Mouse (Mus musculus): Measurements from ENCODE around the gene Smg6. TPM values are rescaled to one million over a fixed set of nuclear protein-coding genes. Genes with fewer than 3 reads are reported as not detected.

The Smg6 gene
- polyA plus RNA-seq, 1 experiment from 2014 or later = 19.9 TPM

- Histone ChIP-seq H3K27me3 (ENCODE audit: control insufficient read depth, insufficient read depth, low read length) (no peaks in the 10 kb centered on the region), H3K4me1 (ENCODE audit: control insufficient read depth, insufficient read depth, low read length) (peaks cover 75% of the 10 kb centered on the region), H3K9ac (replicated peaks; ENCODE audit: low read depth, low read length) (no peak overlapping the region), H3K9me3 (ENCODE audit: control insufficient read depth, low read depth, low read length) (no peaks in the 10 kb centered on the region), H3K4me3 (ENCODE audit: low read depth, low read length) (no peak overlapping the region), H3K27ac (ENCODE audit: low read length) (peak overlapping the region; percentile 98), H3K36me3 (ENCODE audit: control insufficient read depth, insufficient read depth, low read length) (no peaks in the 10 kb centered on the region), H3K4me2 (replicated peaks; ENCODE audit: low read depth, low read length) (no peak overlapping the region)
- no peak for ATAC-seq (ENCODE audit: insufficient number of reproducible peaks, insufficient read depth, low FRiP score, low read depth)
- WGBS = 3% methylated on average over 2 of the region's 2 CpGs
Measured at GRCm38 (mm10) chr11:75049146-75049545, 123.5 kb downstream of the Smg6 start.

GRCm38 (mm10) chr11:75049807-75050206, 124.2 kb downstream of the Smg6 start:
- peak overlapping the region; percentile 98 for H3K27ac ChIP-seq (ENCODE audit: low read length)
- H3K4me3 ChIP-seq (ENCODE audit: low read depth, low read length) = no peak overlapping the region
- 15% methylated on average over 2 of the region's 2 CpGs for WGBS
- peaks cover 76% of the 10 kb centered on the region for H3K4me1 ChIP-seq (ENCODE audit: control insufficient read depth, insufficient read depth, low read length)
- no peaks in the 10 kb centered on the region for H3K36me3 ChIP-seq (ENCODE audit: control insufficient read depth, insufficient read depth, low read length)
- no peaks in the 10 kb centered on the region for H3K27me3 ChIP-seq (ENCODE audit: control insufficient read depth, insufficient read depth, low read length)
- no peak overlapping the region for H3K4me2 ChIP-seq (replicated peaks; ENCODE audit: low read depth, low read length)
- H3K9ac ChIP-seq (replicated peaks; ENCODE audit: low read depth, low read length) = no peak overlapping the region
- no peak for ATAC-seq (ENCODE audit: insufficient number of reproducible peaks, insufficient read depth, low FRiP score, low read depth)
- H3K9me3 ChIP-seq (ENCODE audit: control insufficient read depth, low read depth, low read length) = no peaks in the 10 kb centered on the region

- Histone ChIP-seq H3K27ac (ENCODE audit: low read length) (peak overlapping the region; percentile 99), H3K36me3 (ENCODE audit: control insufficient read depth, insufficient read depth, low read length) (no peaks in the 10 kb centered on the region), H3K4me3 (ENCODE audit: low read depth, low read length) (no peak overlapping the region), H3K9ac (replicated peaks; ENCODE audit: low read depth, low read length) (no peak overlapping the region; the same call in 1 of the 2 replicates), H3K9me3 (ENCODE audit: control insufficient read depth, low read depth, low read length) (no peaks in the 10 kb centered on the region), H3K4me2 (replicated peaks; ENCODE audit: low read depth, low read length) (0 out of 2 replicates have a peak overlapping the region, but pooled peaks have one; percentile 25), H3K27me3 (ENCODE audit: control insufficient read depth, insufficient read depth, low read length) (no peaks in the 10 kb centered on the region), H3K4me1 (ENCODE audit: control insufficient read depth, insufficient read depth, low read length) (peaks cover 80% of the 10 kb centered on the region)
- WGBS = 43% methylated on average over 1 of the region's 1 CpGs
- ATAC-seq (ENCODE audit: insufficient number of reproducible peaks, insufficient read depth, low FRiP score, low read depth) = no peak
Measured at GRCm38 (mm10) chr11:75051239-75051638, 125.6 kb downstream of the Smg6 start.

- WGBS = 3% methylated on average over 13 of the region's 13 CpGs
- H3K4me2 ChIP-seq (replicated peaks; ENCODE audit: low read depth, low read length) = peak overlapping the region; percentile 25; the same call in 1 of the 2 replicates
- no peaks in the 10 kb centered on the region for H3K36me3 ChIP-seq (ENCODE audit: control insufficient read depth, insufficient read depth, low read length)
- H3K27me3 ChIP-seq (ENCODE audit: control insufficient read depth, insufficient read depth, low read length) = no peaks in the 10 kb centered on the region
- H3K4me1 ChIP-seq (ENCODE audit: control insufficient read depth, insufficient read depth, low read length) = peaks cover 74% of the 10 kb centered on the region
- H3K27ac ChIP-seq (ENCODE audit: low read length) = peak overlapping the region; percentile 99
- H3K4me3 ChIP-seq (ENCODE audit: low read depth, low read length) = no peak overlapping the region
- H3K9me3 ChIP-seq (ENCODE audit: control insufficient read depth, low read depth, low read length) = no peaks in the 10 kb centered on the region
- peak; percentile 67 for ATAC-seq (ENCODE audit: insufficient number of reproducible peaks, insufficient read depth, low FRiP score, low read depth)
- H3K9ac ChIP-seq (replicated peaks; ENCODE audit: low read depth, low read length) = no peak overlapping the region; the same call in 1 of the 2 replicates
Measured at GRCm38 (mm10) chr11:75051712-75052550, 126.3 kb downstream of the Smg6 start.

- H3K4me3 ChIP-seq (ENCODE audit: low read depth, low read length) = no peak overlapping the region
- H3K4me1 ChIP-seq (ENCODE audit: control insufficient read depth, insufficient read depth, low read length) = peaks cover 66% of the 10 kb centered on the region
- H3K9me3 ChIP-seq (ENCODE audit: control insufficient read depth, low read depth, low read length) = no peaks in the 10 kb centered on the region
- H3K27me3 ChIP-seq (ENCODE audit: control insufficient read depth, insufficient read depth, low read length) = no peaks in the 10 kb centered on the region
- H3K36me3 ChIP-seq (ENCODE audit: control insufficient read depth, insufficient read depth, low read length) = no peaks in the 10 kb centered on the region
- WGBS = 48% methylated on average over 2 of the region's 2 CpGs
- no peak overlapping the region for H3K4me2 ChIP-seq (replicated peaks; ENCODE audit: low read depth, low read length)
- ATAC-seq (ENCODE audit: insufficient number of reproducible peaks, insufficient read depth, low FRiP score, low read depth) = no peak
- H3K27ac ChIP-seq (ENCODE audit: low read length) = peak overlapping the region; percentile 99
- H3K9ac ChIP-seq (replicated peaks; ENCODE audit: low read depth, low read length) = no peak overlapping the region
Measured at GRCm38 (mm10) chr11:75053020-75053419, 127.4 kb downstream of the Smg6 start.

- WGBS = 10% methylated on average over 7 of the region's 7 CpGs
- H3K36me3 ChIP-seq (ENCODE audit: control insufficient read depth, insufficient read depth, low read length) = no peaks in the 10 kb centered on the region
- no peak overlapping the region for H3K4me3 ChIP-seq (ENCODE audit: low read depth, low read length)
- 0 out of 2 replicates have a peak overlapping the region, but pooled peaks have one; percentile 16 for H3K4me2 ChIP-seq (replicated peaks; ENCODE audit: low read depth, low read length)
- H3K27ac ChIP-seq (ENCODE audit: low read length) = peak overlapping the region; percentile 99
- no peak overlapping the region for H3K9ac ChIP-seq (replicated peaks; ENCODE audit: low read depth, low read length)
- H3K4me1 ChIP-seq (ENCODE audit: control insufficient read depth, insufficient read depth, low read length) = peaks cover 59% of the 10 kb centered on the region
- H3K27me3 ChIP-seq (ENCODE audit: control insufficient read depth, insufficient read depth, low read length) = no peaks in the 10 kb centered on the region
- ATAC-seq (ENCODE audit: insufficient number of reproducible peaks, insufficient read depth, low FRiP score, low read depth) = no peak
- H3K9me3 ChIP-seq (ENCODE audit: control insufficient read depth, low read depth, low read length) = no peaks in the 10 kb centered on the region
Measured at GRCm38 (mm10) chr11:75053722-75054121, 128.1 kb downstream of the Smg6 start.

GRCm38 (mm10) chr11:75054184-75054877, 128.7 kb downstream of the Smg6 start:
- peaks cover 53% of the 10 kb centered on the region for H3K4me1 ChIP-seq (ENCODE audit: control insufficient read depth, insufficient read depth, low read length)
- H3K4me2 ChIP-seq (replicated peaks; ENCODE audit: low read depth, low read length) = peak overlapping the region; percentile 16; the same call in 1 of the 2 replicates
- H3K4me3 ChIP-seq (ENCODE audit: low read depth, low read length) = no peak overlapping the region
- 13% methylated on average over 5 of the region's 5 CpGs for WGBS
- no peaks in the 10 kb centered on the region for H3K36me3 ChIP-seq (ENCODE audit: control insufficient read depth, insufficient read depth, low read length)
- H3K27ac ChIP-seq (ENCODE audit: low read length) = peak overlapping the region; percentile 99
- peak; percentile 89 for ATAC-seq (ENCODE audit: insufficient number of reproducible peaks, insufficient read depth, low FRiP score, low read depth)
- no peak overlapping the region for H3K9ac ChIP-seq (replicated peaks; ENCODE audit: low read depth, low read length)
- no peaks in the 10 kb centered on the region for H3K27me3 ChIP-seq (ENCODE audit: control insufficient read depth, insufficient read depth, low read length)
- H3K9me3 ChIP-seq (ENCODE audit: control insufficient read depth, low read depth, low read length) = no peaks in the 10 kb centered on the region

- no peaks in the 10 kb centered on the region for H3K9me3 ChIP-seq (ENCODE audit: control insufficient read depth, low read depth, low read length)
- H3K4me2 ChIP-seq (replicated peaks; ENCODE audit: low read depth, low read length) = no peak overlapping the region; the same call in 1 of the 2 replicates
- 59% methylated on average over 3 of the region's 3 CpGs for WGBS
- peak overlapping the region; percentile 99 for H3K27ac ChIP-seq (ENCODE audit: low read length)
- no peaks in the 10 kb centered on the region for H3K27me3 ChIP-seq (ENCODE audit: control insufficient read depth, insufficient read depth, low read length)
- H3K4me1 ChIP-seq (ENCODE audit: control insufficient read depth, insufficient read depth, low read length) = peaks cover 48% of the 10 kb centered on the region
- no peaks in the 10 kb centered on the region for H3K36me3 ChIP-seq (ENCODE audit: control insufficient read depth, insufficient read depth, low read length)
- H3K9ac ChIP-seq (replicated peaks; ENCODE audit: low read depth, low read length) = no peak overlapping the region
- no peak for ATAC-seq (ENCODE audit: insufficient number of reproducible peaks, insufficient read depth, low FRiP score, low read depth)
- H3K4me3 ChIP-seq (ENCODE audit: low read depth, low read length) = no peak overlapping the region
Measured at GRCm38 (mm10) chr11:75054878-75055214, 129.2 kb downstream of the Smg6 start.

Measured in stomach, embryonic 14.5 days (tissue).